Mouse (Mus musculus): ENCODE data around the gene Olfr1275.

Gene Olfr1275

GRCm38 (mm10) chr2:111235186-111235585, at the start of gene Olfr1275:
Gene Olfr1275, minus strand, starts transcription at chr2:111235286.
- DNase-seq (ENCODE audit: low spot score), result no peak

GRCm38 (mm10) chr2:111274006-111274405, 38.9 kb upstream of the Olfr1275 start, which contains the start of gene Olfr1277:
Gene Olfr1277, minus strand, starts transcription at chr2:111274106.
- DNase-seq (ENCODE audit: low spot score), result no peak

- DNase-seq (ENCODE audit: low spot score), result no peak
These were observed 19.1 kb upstream of the Olfr1275 start, which contains the start of gene Olfr1276 for GRCm38 (mm10) chr2:111254216-111254615. Gene Olfr1276, plus strand, starts transcription at chr2:111254516.

GRCm38 (mm10) chr2:111229502-111229901, 5.6 kb downstream of the Olfr1275 start, which contains the start of gene 4930430A15Rik:
Gene 4930430A15Rik, minus strand, starts transcription at chr2:111229602.
- no peak for DNase-seq (ENCODE audit: low spot score)

- DNase-seq (ENCODE audit: low spot score), result no peak
These were observed 53.0 kb downstream of the Olfr1275 start for GRCm38 (mm10) chr2:111182068-111182467.

Data from spleen, adult 12 weeks (tissue).